Mouse (Mus musculus) ES-E14 (cell line): ENCODE results near the gene Krt10. TPM values are rescaled to one million over a fixed set of nuclear protein-coding genes. Genes with fewer than 3 reads are reported as not detected.

Source experiments
- DNase-seq: peaks from one replicate; pipeline ENCODE4 v3.0.0-alpha.2; 2013; ENCODE audit warnings: low read depth, low spot score
- H3K27ac ChIP-seq: 2 replicates; pipeline ENCODE4 v1.5.1; 2012; ENCODE audit warnings: low read depth, mild to moderate bottlenecking, low read length, moderate library complexity, mixed read lengths; ENCODE audit not compliant: poor library complexity, insufficient read depth, severe bottlenecking
- H3K36me3 ChIP-seq: 2 replicates; pipeline ENCODE4 v1.6.1; 2012; ENCODE audit warnings: mild to moderate bottlenecking, low read length, moderate library complexity, mixed read lengths; ENCODE audit not compliant: control insufficient read depth, poor library complexity, insufficient read depth, severe bottlenecking
- H3K4me1 ChIP-seq, 2 experiments: fragments of 150-350 bp in 1 of 2; sonication (generic) in 1 of 2; 2 replicates each; pipeline ENCODE4 v1.6.1; 2012; ENCODE audit warnings: low read length in 2 of 2, mild to moderate bottlenecking in 1 of 2, mixed read lengths in 1 of 2; ENCODE audit not compliant: control insufficient read depth in 2 of 2, insufficient read depth in 2 of 2, poor library complexity in 1 of 2
- H3K4me3 ChIP-seq, 2 experiments: fragments of 150-350 bp in 1 of 2; sonication (generic) in 1 of 2; 2 replicates each; pipeline ENCODE4 v1.5.1; 2012; ENCODE audit warnings: low read length in 2 of 2, low read depth in 1 of 2, mild to moderate bottlenecking in 1 of 2, mixed read lengths in 1 of 2; ENCODE audit not compliant: insufficient read depth in 1 of 2, poor library complexity in 1 of 2, severe bottlenecking in 1 of 2
- H3K9ac ChIP-seq: 2 replicates; pipeline ENCODE4 v1.6.1; 2012; ENCODE audit warnings: low read depth, mild to moderate bottlenecking, low read length, mixed read lengths; ENCODE audit not compliant: poor library complexity, insufficient read depth, severe bottlenecking
- H3K9me3 ChIP-seq: fragments of 150-350 bp; sonication (generic); 2 replicates; pipeline ENCODE4 v1.6.1; 2012; ENCODE audit warnings: low read depth, mild to moderate bottlenecking, low read length; ENCODE audit not compliant: control insufficient read depth, insufficient read depth
- CHD2 ChIP-seq: IDR thresholded peaks from 2 replicates; pipeline ENCODE4 v1.6.1; 2014; ENCODE audit warnings: mild to moderate bottlenecking, low read depth, low read length, inconsistent platforms
- HCFC1 ChIP-seq: IDR thresholded peaks from 2 replicates; pipeline ENCODE4 v1.6.1; 2012; ENCODE audit warnings: low read length, inconsistent platforms, borderline replicate concordance; ENCODE audit not compliant: insufficient read depth
- MAFK ChIP-seq: IDR thresholded peaks from 2 replicates; pipeline ENCODE4 v1.6.1; 2014; ENCODE audit warnings: mild to moderate bottlenecking, low read depth, low read length, inconsistent platforms; ENCODE audit not compliant: insufficient read depth
- ZC3H11A ChIP-seq: IDR thresholded peaks from 2 replicates; pipeline ENCODE4 v1.6.1; 2012; ENCODE audit warnings: low read depth, mild to moderate bottlenecking, inconsistent platforms, low read length, borderline replicate concordance
- ZNF384 ChIP-seq: IDR thresholded peaks from 2 replicates; pipeline ENCODE4 v1.6.1; 2012; ENCODE audit warnings: low read depth, low read length, inconsistent platforms
- in situ Hi-C, 2 experiments: fragments of 600-800 bp; cut with MboI; formaldehyde crosslinking; loops; one replicate each; pipeline ENCODE4 v1.15.1; 2025; ENCODE audit warnings: low sequenced_read_pairs in 2 of 2, inconsistent platforms in 1 of 2; ENCODE audit not compliant: unreplicated experiment in 2 of 2
- total RNA-seq: library from RNA; depleted of rRNA; stranded (reverse); fragments of 300-350 nt; gene quantifications from 2 replicates; pipeline ENCODE4 v1.2.3, GENCODE M21; 2012; rRNA removed

Krt10 gene
- total RNA-seq, 1 experiment: 2.8 TPM

- DNase-seq: no peak
- Histone ChIP-seq H3K9me3 (no peaks in the 10 kb centered on the region), H3K36me3 (no peaks in the 10 kb centered on the region), H3K4me1 (no peaks in the 10 kb centered on the region), H3K27ac (no peak within 1 kb of the TSS), H3K4me3 (no peak within 1 kb of the TSS), H3K9ac (no peak within 1 kb of the TSS)
- TF ChIP-seq ZC3H11A (no peak), CHD2 (no peak), HCFC1 (no peak), ZNF384 (no peak), MAFK (no peak)
- in situ Hi-C loops: no loop called here
Observed at GRCm38 (mm10) chr11:99351004-99351403, 38.2 kb downstream of the Krt10 start, which contains the start of gene Krt27. Gene Krt27, minus strand, starts transcription at chr11:99351104.

- H3K9ac ChIP-seq: no peak overlapping the region
- no peaks in the 10 kb centered on the region for H3K4me1 ChIP-seq
- DNase-seq: no peak
- in situ Hi-C loops: no loop called here
- H3K36me3 ChIP-seq: no peaks in the 10 kb centered on the region
- no peak overlapping the region for H3K27ac ChIP-seq
- no peak overlapping the region for H3K4me3 ChIP-seq
- TF ChIP-seq HCFC1 (no peak), MAFK (no peak), ZC3H11A (no peak), ZNF384 (no peak), CHD2 (no peak)
- no peaks in the 10 kb centered on the region for H3K9me3 ChIP-seq
Observed at GRCm38 (mm10) chr11:99339299-99339847, 49.8 kb downstream of the Krt10 start.

- H3K27ac ChIP-seq: no peak within 1 kb of the TSS
- DNase-seq: no peak
- H3K4me1 ChIP-seq: no peaks in the 10 kb centered on the region
- no peak within 1 kb of the TSS for H3K4me3 ChIP-seq
- in situ Hi-C loops: no loop called here
- H3K9me3 ChIP-seq: no peaks in the 10 kb centered on the region
- H3K36me3 ChIP-seq: no peaks in the 10 kb centered on the region
- no peak within 1 kb of the TSS for H3K9ac ChIP-seq
- TF ChIP-seq ZNF384 (no peak), MAFK (no peak), HCFC1 (no peak), CHD2 (no peak), ZC3H11A (no peak)
Observed at GRCm38 (mm10) chr11:99337866-99338265, 51.3 kb downstream of the Krt10 start, which contains the start of gene Krt26. Gene Krt26, minus strand, starts transcription at chr11:99337966.

Other genes starting within 250 kb of the Krt10 start
- gene Ccr7, start 234.3 kb downstream of the Krt10 start, total RNA-seq: 0.58 and 1.4 TPM in 2 replicates
- gene Smarce1, start 158.3 kb downstream of the Krt10 start, total RNA-seq: 85.4 and 130 TPM in 2 replicates
- gene Krt222, start 145.3 kb downstream of the Krt10 start, total RNA-seq: 0.11 and 0.22 TPM in 2 replicates
- not detected in 2 replicates for gene Krt24, start 104.1 kb downstream of the Krt10 start, total RNA-seq
- gene Krt25, start 66.4 kb downstream of the Krt10 start, total RNA-seq: not detected in 2 replicates
- not detected in 2 replicates for gene Krt26, start 51.4 kb downstream of the Krt10 start, total RNA-seq
- gene Krt27, start 38.3 kb downstream of the Krt10 start, total RNA-seq: 0.13 TPM in 1 of 2 replicates, not detected in the other
- gene Krt28, start 14.5 kb downstream of the Krt10 start, total RNA-seq: 0.18 and 0.32 TPM in 2 replicates
- 0.37 and 0.49 TPM in 2 replicates for gene Krt12, start 32.9 kb upstream of the Krt10 start, total RNA-seq
- 1.8 and 2.4 TPM in 2 replicates for gene Krt20, start 48.8 kb upstream of the Krt10 start, total RNA-seq
- 0.16 and 0.18 TPM in 2 replicates for gene Krt23, start 103.8 kb upstream of the Krt10 start, total RNA-seq
- not detected in 2 replicates for gene Krt39, start 132.0 kb upstream of the Krt10 start, total RNA-seq
- gene Krt40, start 153.8 kb upstream of the Krt10 start, total RNA-seq: not detected in 2 replicates
- not detected in 2 replicates for gene Krtap3-3, start 161.5 kb upstream of the Krt10 start, total RNA-seq
- not detected in 2 replicates for gene Krtap3-2, start 167.5 kb upstream of the Krt10 start, total RNA-seq
- not detected in 2 replicates for gene Gm11939, start 170.1 kb upstream of the Krt10 start, total RNA-seq
- not detected in 2 replicates for gene Krtap3-1, start 177.3 kb upstream of the Krt10 start, total RNA-seq
- gene Krtap1-5, start 191.7 kb upstream of the Krt10 start, total RNA-seq: not detected in 2 replicates
- not detected in 2 replicates for gene Krtap1-4, start 194.3 kb upstream of the Krt10 start, total RNA-seq
- gene Krtap1-3, start 202.0 kb upstream of the Krt10 start, total RNA-seq: not detected in 2 replicates
- not detected in 2 replicates for gene Krtap9-3, start 208.7 kb upstream of the Krt10 start, total RNA-seq
- gene Gm11938, start 213.9 kb upstream of the Krt10 start, total RNA-seq: not detected in 2 replicates
- gene Gm11937, start 220.8 kb upstream of the Krt10 start, total RNA-seq: not detected in 2 replicates
- not detected in 2 replicates for gene Krtap2-4, start 225.5 kb upstream of the Krt10 start, total RNA-seq
- not detected in 2 replicates for gene Gm11562, start 231.1 kb upstream of the Krt10 start, total RNA-seq
- not detected in 2 replicates for gene Krtap4-1, start 238.9 kb upstream of the Krt10 start, total RNA-seq
- not detected in 2 replicates for gene Krtap4-2, start 245.7 kb upstream of the Krt10 start, total RNA-seq